Mouse (Mus musculus) ZHBTc4 (cell line): ENCODE data around the gene Tmem262.

Experiments
- DNase-seq: peaks from one replicate; pipeline ENCODE4 v3.0.0-alpha.2; 2011; ENCODE audit warnings: low read depth, low spot score

Gene Tmem262

DNA sequence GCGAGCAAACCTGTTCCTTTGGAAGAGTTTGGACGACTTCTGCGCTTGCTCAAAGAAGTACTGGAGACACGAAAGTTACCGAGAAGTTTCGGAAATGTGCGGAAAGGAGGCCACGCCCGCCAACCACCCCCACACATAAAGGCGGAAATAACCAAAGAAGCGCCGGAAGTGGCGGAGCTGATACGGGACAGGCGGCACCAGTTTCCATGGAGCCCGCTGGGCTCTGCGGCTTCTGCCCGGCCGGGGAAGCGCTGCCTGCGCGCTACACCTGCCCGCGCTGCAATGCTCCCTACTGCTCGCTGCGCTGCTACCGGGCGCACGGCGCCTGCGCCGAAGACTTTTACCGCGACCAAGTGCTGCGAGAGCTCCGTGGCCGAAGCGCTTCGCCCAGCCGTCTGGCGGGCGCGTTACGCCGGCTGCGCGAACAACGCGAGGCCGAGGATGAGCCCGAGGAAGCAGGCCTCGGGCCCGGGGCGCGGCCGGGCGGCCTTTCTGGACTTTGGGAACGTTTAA is 18.8 kb upstream of the Tmem262 start, which contains the start of gene Znhit2:
TSS of gene Znhit2 (plus strand) at position 172 of the 513 bp plus-strand sequence.
- peak; percentile 96 for DNase-seq

GRCm38 (mm10) chr19:6061641-6062302 is 18.1 kb upstream of the Tmem262 start:
- peak; percentile 59 for DNase-seq

- DNase-seq = no peak
Observed at GRCm38 (mm10) chr19:6062418-6062817, 17.4 kb upstream of the Tmem262 start.

GRCm38 (mm10) chr19:6063081-6063480 is 16.8 kb upstream of the Tmem262 start:
- DNase-seq = no peak

DNA sequence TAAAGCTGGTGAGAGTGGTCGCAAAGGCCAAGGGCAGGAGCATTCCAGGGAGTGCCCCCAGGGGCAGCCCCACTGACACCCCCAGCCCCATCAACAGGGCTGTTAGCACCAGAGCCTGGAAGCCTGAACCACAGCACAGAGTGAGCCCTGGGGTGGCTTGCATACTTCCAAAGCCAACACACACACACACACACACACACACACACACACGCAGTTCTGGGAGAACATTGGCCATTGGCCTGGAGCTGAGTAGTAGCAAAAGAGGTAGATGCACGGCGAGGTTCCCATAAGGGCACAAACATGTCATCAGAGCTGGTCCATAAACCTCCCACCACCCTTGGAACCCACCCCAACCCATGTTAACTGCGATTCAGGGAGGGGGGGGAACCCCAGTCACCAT is 13.3 kb upstream of the Tmem262 start:
- DNase-seq = no peak

DNA sequence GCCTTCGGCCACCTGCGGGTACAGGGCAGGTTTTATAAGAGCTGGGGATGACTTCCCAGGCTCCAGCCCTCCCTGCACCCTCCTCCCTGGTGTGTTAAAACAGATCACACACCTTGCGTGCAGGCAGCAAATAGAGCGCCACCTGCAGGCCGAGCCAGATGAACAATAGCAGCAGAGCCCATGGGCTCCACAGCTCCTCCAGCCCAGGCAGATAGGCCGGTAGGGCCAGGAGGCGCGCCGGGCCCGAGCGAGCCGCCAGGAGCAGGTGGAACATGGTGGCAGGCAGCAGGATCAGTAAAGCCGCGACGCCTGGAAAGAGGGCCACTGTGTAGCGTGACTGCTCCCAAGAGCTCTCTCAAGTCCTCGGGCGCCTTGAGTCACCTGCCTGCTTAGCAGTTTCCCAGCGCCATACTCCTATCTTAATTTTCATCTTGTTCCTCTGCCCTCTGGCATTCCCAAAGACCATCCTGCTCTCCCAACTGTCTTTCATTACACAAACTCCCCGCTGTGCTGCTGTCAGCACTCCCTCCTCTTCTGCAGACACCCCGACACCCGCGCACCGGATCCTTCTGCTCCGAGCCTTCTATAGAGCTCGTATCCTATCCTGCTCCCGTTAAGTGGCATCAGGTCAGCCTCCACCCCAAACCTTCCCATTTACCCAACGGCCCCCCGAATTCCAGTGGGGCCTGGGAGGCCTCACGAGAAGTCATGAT is 12.7 kb upstream of the Tmem262 start:
- DNase-seq = peak; percentile 96

- DNase-seq = peak; percentile 96
Observed at GRCm38 (mm10) chr19:6067724-6068415, 12.0 kb upstream of the Tmem262 start, which contains the start of gene Tm7sf2. TSS of gene Tm7sf2 (minus strand) at chr19:6068373.

- DNase-seq = no peak
Observed at GRCm38 (mm10) chr19:6068951-6069350, 10.9 kb upstream of the Tmem262 start.

DNA sequence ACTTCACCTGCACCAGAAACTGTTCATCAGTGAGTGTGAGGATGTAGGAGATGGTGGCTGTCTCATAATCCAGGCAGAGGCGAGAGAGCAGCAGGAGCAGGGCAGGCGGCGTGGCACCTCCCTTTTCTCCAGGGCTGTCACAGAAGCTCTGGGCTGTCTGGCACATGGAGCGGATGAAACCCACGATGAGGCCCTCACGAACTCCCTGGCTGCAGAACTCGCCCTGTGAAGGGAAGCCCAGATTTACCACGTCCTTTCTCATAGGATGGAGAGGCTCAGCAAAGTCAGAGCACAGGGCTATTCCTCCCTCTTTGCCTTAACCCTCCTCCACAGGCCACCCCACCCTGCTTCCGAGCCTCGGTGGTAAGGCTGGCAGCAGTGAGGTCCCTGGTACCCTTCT is 10.0 kb upstream of the Tmem262 start:
- DNase-seq = no peak

DNA sequence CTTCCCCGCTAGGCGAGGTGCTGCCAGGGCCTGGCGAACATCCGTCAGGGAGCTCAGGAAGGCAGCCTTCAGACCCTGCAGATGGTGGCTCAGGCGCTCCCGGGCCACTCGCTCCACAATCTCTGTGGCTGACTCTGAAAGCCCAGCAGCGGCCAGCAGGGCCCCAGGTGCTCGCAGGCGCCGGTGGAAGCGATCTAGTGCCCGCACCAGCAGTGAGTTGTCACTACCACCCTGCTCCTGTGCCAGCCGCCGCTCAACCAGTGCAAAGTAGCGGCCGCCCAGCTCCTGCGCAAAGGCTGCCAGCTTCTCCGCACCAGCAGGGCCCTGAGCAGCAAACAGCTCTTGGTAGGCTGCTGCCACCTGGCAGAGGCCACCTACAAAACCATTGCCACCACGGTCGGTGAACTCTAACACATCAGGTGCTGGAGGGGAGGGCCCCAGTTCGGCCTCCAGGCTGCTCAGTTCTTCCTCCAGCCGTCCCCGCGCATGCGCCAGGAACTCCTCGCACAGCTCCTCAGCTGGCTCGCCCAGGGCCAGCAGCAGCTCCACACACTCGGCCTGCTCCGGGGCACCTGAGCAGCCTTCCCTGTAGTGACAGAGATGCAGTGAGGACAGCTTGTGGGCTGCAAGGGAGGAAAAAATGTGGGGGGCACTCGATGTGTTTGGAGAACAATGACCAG is 9.1 kb upstream of the Tmem262 start:
- peak; percentile 84 for DNase-seq

- no peak for DNase-seq
Observed at GRCm38 (mm10) chr19:6071261-6071660, 8.6 kb upstream of the Tmem262 start.

DNA sequence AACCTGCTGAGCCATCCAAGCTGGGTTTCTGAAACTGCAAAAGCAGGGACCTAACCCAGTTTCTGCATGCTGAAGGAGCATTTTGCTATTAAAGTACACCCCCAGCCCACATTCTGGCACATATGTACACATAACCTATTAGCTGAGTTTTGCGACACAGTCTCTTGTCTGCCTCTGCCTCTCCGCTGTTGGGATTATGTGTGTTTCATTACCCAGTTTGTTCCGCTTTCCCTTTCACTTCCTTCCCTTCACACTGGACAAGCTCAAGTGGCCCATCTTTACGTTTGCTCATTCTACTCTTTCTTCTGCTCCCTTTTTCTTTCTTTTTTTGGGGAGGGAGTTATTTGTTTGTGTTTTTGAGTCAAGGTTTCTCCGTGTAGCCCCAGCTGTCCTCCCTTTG is 5.9 kb upstream of the Tmem262 start:
- no peak for DNase-seq

GRCm38 (mm10) chr19:6076564-6077393 is 3.1 kb upstream of the Tmem262 start, which contains the start of gene Vps51:
TSS of gene Vps51 (minus strand) at chr19:6077231.
- DNase-seq = peak; percentile 96

GRCm38 (mm10) chr19:6082156-6082555 is 2.3 kb downstream of the Tmem262 start, which contains the start of gene Gm28374:
TSS of gene Gm28374 (minus strand) at chr19:6082256.
- no peak for DNase-seq

GRCm38 (mm10) chr19:6084478-6085248 is 4.8 kb downstream of the Tmem262 start, which contains the start of the genes Zfpl1 and Cdca5:
TSS of gene Zfpl1 (minus strand) at chr19:6084956.
TSS of gene Cdca5 (plus strand) at chr19:6084983.
- DNase-seq = peak; percentile 99

GRCm38 (mm10) chr19:6085417-6085879 is 5.6 kb downstream of the Tmem262 start:
- DNase-seq = peak; percentile 96

GRCm38 (mm10) chr19:6088841-6089240 is 9.0 kb downstream of the Tmem262 start:
- peak; percentile 58 for DNase-seq

DNA sequence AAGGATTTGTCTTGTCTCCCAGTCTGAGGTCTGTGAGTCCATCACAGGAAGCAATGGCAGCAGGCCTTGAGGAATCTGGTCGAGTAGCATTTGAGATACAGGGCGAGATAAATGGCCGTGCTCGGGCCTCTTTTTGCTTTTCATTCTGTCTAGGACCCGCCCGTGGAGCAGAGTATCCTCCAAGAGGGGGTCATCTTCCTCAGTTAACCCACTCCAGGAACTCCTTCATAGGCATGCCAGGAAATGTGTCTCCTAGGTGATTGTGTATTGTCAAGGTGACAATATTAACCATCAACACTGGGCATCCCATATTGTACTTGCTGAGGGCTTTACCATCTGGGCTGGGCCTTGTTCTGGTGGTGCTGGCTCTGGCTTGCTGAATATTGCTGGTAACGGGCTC is 14.3 kb downstream of the Tmem262 start, which contains the start of gene AC131692.1:
TSS of gene AC131692.1 (plus strand) at position 301 of the 400 bp plus-strand sequence.
- no peak for DNase-seq

GRCm38 (mm10) chr19:6097847-6098246 is 18.0 kb downstream of the Tmem262 start:
- DNase-seq = no peak
